Mouse (Mus musculus) heart, adult 8-10 months (tissue): ENCODE data around the gene Esr2. TPM values are rescaled to one million over a fixed set of nuclear protein-coding genes. Genes with fewer than 3 reads are reported as not detected.
A peak's percentile ranks its signal among the peaks of the same experiment; 100 is the strongest.
"Not testable (repeated sequence)": the region's sequence is repeated elsewhere in the genome, so short reads cannot be mapped to it uniquely, and the experiment has no call there.

Source experiments
- DNase-seq: peaks from one replicate; pipeline ENCODE4 v3.0.0; 2022; ENCODE audit warnings: low spot score
- total RNA-seq, 4 experiments: library from RNA; stranded (reverse); gene quantifications; 2 replicates each; pipeline ENCODE4 v1.2.4; 2022

The Esr2 gene
- total RNA-seq, 4 experiments from 2014 or later = not detected

DNA sequence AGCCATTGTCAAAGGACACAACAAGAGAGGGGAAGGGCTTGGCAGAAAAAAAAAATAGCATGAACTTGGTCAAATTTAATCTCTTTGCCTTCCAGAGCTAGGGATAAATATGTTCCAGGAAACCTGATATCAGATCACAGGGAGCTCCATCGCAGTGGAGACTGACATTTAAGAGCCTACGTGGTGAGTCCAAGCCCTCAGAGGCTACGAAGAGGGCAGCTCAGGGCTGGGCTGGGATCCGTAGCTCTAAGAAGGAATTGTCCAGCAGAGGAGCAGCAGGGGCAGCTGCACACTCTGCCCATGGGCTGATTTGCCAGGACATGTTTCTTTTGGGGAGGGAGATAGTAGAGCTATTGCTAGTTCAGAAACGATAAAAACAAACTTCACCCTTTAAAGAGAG, 11.4 kb downstream of the Esr2 start:
- DNase-seq = no peak

DNA sequence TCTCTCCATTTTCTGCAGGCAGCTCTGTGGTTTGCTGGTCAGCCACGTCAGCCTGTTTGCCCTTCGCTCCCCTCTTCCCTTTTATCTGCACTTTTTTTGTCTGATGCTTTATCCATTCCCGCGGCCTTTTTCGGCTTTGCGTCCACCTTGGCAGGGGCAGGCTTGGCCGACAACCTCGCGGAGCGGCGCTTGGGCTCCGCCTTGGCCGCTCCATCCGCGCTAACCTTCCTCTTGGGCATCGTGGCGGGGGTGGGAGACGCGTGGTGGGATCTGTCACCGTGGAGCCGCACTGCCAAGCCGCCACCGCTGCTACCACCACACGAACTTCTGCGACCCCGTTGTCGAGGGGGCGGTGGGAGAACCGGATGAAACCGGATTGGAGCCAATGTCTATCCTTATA, 24.7 kb downstream of the Esr2 start:
- not testable (repeated sequence) for DNase-seq

DNA sequence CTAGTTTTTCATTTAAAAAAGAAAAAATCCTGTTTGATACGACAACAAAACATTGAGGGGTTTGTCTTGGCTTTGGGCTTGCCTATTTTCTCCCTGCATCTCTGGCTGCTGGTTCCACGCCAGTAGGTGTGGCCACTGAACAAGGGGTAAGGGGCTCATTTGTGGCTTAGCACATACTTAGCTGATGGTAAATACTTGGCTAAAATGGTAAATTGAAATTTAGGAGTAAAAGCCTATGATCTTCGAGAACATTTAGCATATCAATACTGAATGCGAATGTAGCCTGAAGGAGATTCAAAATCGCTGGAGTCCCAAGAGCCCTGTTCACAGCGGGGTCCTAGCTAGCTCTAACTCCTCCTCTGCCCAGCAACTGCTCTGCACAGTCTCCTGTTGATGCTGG, 40.4 kb downstream of the Esr2 start:
- no peak for DNase-seq

DNA sequence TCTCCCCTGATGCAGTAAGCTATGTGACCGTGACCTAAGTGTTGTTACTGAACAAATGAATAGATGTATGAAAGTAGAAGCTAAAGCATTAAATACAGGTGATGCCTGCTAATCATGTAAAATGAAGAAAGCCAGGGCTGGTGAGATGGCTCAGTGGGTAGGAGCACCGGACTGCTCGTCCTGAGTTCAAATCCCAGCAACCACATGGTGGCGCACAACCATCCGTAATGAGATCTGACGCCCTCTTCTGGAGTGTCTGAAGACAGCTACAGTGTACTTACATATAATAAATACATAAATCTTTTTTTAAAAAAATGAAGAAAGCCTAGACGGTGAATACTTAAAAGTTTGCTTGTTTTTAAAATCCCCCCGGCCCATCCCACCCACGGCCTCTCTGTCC, 44.0 kb downstream of the Esr2 start:
- not testable (repeated sequence) for DNase-seq

DNA sequence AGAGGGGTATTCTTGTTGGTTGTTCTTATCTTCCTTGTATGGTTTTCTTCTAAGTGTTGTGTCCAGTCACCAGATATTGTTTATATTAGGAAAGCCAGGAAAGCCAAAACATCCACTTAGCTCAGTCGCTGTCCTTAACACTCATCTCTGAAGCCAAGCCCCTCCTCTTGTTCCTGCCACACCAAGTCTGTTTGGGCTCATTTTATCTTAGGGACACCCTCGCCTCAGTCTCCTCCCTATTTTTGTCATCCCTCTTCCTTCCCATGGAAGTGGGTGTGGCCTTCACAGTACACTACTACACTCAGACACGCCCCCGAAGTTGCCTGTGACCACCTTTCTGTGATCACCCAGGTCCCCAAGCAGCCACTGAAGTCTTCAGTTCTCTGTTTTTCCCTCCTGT, 44.5 kb downstream of the Esr2 start:
- no peak for DNase-seq

DNA sequence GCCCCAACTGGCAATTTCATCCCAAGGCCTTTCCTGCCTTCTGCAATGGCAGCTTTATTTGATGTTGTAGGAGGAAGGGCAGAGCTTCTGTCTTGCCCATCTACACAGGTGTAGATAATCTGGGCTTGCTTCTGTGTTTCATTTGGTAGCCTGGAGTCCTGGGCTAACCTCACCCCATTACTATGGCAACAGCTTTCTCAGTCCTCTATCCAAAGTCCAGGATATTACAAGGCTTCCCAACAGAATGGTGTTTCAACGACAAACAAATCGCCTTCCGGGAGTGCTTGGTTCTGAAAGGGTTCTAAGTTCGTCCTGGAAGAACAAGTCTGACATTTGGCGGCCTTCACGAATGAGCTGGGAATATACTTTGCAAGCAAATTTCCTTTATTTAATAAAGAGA, 46.2 kb downstream of the Esr2 start:
- DNase-seq = no peak

DNA sequence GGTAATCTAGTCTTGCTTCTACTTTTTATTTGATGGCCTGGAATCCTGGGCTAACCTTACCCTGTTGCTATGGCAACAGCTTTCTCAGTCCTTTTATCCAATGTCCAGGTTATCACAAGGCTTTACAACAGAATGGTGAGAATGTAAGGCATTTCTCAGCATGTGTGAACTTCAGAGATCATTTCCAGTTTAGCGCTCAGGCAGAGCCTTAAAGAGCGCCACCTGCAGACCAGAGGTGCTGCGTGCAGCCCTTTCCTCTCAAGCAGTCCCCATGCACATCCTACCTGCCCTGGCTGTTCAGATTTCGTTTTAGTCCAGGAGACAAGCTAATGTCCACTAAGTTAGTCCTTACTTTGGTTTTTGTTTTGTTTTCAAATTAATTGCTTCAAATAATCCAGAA, 46.8 kb downstream of the Esr2 start:
- DNase-seq = no peak

DNA sequence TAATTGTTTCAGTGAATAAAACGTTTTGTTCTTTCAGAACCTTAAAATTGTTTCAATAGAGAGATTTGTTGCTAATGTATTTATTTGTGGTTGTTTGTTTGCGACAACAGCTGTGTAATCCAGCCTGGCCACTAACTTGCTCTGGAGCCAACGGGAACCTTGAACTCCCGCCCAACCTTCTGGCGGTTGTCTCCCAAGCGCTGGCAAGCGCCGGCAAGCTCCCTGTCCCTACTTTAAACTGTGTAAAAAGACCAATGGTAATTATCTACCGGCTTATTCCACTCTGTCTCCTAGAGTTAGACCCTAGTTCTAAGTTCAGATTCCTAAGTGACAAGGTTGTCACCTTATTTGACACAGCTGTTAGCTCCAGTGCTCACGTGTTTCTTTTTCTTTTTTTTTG, 48.2 kb downstream of the Esr2 start:
- DNase-seq = no peak

DNA sequence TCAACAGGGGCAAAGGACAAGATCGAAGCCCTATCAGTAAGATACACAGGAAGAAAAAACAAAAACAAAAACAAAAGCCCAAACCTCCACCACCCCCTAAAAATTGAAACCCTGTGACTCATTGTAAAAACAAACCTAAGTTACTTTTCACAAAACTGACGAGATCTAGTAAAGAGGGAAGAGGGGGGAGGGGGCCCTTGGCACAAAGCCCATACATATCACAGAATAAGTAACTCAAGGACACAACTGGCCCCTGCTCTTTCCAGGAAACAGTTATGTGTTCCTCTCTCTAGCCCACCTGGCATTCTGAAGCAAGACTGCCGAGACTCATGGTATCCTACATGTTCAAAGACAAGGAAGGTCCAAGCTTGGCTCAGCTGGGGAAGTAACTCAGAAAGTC, 48.8 kb downstream of the Esr2 start:
- no peak for DNase-seq

DNA sequence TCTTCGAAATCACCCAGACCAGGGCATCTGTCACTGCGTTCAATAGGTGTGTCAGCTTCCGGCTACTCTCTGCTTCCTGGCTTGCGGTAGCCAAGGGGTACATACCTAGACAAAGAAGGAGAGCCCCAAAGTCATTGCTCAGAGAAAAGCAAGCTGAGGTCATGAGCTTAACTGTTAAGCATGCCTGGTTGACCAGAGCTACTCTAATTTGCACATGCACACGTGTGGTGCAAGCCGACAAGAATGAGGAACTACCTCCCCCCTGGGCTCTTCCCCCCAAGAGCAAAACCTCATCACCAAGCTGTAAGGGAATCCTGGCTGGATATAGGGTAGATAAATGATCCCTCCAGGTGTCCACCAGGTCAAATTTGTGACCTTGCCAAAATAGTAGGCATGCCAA, 53.8 kb downstream of the Esr2 start:
- DNase-seq = no peak

DNA sequence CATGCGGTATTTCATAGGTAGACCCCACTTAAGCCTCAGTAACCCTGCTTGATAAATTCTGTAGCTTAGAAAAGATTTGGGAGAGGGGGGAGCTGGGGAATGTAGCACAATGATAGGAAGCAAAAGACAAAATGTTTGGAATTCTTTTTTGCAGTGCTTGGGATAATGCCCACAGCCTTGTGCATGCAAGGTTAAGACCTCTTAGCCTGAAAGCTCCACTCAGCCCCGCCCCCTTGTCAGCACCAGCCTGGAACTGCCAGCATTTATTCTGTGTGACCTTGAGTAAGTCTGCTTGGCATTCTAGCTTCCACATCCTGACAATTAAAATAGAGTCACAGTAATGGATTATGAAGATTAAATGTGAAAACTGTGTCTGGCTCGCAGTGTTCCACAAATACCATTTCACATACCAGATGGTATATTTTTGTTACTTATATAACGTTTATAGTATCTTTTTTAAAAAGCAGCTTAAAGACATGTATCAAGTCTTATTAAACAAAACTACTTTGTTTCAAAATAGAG, 59.4 kb downstream of the Esr2 start:
- peak; percentile 35 for DNase-seq

DNA sequence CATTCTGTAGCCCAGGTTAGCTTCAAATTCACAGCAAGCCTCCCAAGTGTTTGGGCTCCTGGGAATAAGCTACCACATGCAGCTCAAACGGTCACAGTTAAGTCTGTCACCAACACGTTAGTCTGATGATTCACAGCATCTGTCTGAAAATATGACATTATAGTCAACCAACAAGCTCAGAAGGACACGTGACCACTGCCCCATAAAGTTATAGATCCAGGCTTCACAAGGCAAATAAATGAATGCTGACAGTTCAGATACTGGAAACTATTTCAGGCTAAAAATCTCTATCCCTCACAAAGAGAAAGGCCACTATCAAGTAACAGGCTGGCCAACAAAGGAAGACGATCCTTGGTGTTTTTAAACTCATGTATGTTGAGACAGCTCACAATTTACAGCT, 60.5 kb downstream of the Esr2 start:
- no peak for DNase-seq

DNA sequence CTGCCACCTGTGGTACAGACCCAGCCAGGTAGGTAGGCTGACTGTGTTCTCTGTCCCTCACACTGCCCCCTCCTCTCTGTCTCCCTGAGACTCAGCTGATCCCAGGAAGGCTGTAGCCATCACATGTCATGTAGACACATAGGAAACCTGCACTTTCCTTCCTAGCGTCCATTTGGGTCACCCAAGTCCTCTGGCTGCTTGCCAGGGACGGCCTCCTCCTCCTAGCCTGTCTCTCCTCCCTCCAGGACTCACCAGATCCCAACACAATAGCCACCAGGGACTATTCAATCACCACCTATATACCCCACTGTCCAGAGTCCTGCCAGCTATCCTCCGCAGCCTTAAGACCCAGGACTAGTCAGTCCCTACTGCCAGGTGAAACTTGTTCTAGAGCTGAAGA, 66.0 kb downstream of the Esr2 start:
- DNase-seq = no peak

DNA sequence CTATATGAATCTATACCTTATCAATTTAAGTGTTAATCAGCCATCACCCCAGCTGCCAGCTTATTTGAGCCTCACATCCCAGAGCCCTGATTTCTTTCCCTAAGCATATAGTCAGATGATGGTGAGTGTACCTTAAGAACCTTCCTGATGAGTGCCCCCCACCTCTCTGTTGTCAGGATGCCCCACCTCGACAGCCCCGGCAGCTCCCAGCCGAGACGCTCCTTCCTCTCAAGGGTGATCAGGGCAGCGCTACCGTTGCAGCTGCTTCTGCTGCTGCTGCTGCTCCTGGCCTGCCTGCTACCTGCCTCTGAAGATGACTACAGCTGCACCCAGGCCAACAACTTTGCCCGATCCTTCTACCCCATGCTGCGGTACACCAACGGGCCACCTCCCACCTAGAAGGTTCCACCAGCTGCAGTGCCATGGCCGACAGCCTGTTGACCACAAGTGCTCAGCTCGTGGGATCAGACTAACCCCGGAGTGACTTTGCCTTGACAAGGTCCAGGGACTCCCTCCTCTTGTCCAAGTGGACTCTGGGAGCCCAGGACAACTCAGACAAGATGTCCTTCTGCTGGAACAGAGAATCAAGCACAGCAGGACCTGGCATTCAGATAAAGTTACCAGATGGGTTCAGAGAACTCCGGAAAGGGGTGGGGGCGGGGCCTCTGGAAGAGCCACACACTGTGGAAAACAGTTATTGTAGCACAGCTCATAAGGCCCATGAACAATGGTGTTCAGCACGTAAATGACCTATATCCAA, 67.2 kb downstream of the Esr2 start:
- DNase-seq = no peak

DNA sequence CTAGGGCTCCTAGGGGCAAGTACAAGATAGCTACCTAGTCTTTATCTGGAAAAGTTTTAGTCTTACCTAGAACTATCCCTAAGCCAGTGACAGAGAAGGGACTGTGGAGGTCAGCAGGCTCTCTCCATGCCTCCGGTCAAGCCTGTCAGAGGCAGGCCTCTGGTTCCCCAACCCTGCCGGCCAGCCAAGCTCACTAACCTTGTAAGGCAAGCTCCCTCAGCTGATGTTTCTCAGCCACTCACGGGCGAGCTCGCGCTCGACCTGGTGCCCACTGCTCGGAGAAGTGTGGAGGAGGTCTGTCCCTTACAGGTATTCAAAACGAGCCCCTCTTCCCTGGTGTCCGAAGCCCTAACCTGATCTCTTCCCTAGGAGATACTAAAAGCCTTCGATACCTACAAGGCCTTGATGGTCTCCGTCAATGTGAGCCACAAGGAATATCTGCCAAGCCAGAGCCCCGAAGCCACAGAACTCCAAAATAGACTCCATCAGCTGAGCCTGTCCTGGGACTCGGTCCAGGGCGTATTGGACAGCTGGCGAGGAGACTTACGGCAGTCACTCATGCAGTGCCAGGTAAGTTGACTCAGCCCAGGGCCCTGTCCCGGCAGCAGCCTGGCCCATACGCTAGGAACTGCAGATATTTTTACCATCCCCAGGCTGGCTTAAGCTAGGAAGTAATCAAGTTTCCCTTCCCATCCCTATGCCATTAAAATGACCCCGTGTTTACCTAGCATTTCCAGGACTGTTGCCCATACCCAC, 72.3 kb downstream of the Esr2 start:
- peak; percentile 75 for DNase-seq

DNA sequence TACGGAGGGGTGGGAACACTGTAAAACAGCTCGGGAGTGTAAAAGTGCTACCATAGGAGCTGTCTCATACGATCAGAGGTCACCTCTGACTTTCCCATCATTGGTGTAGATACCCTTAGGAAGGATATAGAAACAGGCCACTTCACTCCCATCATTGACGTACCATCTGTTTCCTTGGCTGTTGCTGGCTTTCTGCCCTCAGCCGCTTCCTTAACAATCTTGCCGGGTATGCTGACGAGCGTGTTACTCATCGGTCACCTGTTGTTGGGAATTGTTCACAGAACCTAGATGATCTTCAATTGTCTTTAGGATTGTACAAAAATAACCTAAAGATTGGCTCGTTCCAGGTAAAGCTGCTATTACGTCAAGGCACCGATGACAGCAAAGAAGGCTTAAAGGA, 74.4 kb downstream of the Esr2 start:
- DNase-seq = no peak

DNA sequence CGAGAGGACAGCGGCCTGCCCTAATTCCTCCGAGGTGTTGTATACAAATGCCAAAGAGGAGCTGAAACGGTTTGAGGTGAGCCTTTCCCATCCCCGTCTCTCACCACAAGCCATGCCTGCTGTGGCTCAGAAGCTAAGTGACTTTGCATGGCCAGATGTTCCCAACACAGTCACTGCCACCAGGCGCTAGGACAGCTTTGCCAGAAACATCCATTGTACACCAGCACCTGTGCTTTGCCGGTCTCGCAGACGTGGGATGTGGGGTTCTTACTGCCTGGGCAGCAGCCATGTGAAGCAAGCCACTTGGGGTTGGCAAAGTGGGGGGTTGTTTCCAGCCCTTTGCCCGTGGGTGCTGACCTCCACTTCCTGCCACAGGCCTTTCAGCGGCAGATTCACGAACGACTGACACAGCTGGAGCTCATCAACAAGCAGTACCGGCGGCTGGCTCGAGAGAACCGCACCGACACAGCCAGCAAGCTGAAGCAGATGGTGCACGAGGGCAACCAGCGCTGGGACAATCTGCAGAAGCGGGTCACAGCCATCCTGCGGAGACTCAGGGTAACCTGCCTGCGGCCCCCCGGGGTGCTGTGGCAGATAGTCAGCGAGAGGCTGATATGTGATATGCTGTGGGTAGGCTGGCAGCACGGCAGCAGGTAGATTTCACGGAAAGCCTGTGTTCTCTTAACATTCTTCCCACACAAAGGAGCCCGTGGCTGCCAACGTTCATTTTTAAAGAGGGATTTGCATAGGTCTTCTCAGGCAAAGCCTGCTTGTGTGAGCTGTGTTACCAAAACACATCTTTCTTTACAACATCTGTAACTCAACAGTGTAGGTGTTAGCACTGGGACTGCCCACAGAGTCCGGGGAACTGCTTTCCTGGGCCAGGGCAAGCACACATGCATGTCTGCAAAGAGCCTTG, 81.7 kb downstream of the Esr2 start:
- DNase-seq = no peak

DNA sequence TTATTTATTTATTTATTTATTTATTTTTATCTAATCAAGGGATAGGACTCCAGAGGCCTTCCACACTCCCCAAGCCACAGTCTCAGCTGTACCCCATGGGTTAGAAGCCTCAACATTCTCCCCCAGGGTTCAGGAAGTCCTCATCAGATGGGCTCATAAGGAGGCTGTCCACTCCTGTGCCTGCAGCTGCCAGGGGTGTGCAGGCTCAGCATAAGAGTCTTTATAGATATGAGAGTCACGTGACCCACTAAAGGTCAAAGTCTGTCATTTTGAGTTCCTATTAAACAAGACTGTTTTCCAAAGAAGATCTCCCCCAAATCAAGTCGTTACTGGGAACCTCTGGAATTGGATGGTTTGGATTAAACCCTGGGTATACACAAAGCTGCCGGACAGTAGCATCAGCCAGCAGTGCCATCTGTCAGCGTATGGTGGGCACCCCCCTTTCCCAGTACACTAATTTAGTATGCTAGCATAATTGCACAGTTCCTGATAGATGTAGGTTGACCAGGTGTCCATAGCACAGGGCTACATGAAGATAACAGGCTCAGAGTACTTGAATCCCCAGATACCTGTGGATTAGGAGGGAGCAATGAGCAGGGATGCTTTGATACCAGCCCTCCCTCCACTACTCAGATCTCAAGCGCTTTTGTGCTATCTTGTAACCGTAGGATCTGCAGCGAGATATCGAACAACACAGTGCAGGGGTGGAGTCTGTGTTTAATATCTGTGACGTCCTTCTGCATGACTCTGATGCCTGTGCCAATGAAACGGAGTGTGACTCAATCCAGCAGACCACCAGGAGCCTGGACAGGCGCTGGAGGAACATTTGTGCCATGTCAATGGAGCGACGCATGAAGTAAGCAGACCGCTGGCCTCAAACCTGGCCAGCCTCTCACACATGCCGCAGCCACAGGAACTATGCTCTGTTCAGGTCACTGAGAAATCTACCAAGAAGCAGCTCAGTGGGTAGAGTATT, 83.2 kb downstream of the Esr2 start:
- no peak for DNase-seq

DNA sequence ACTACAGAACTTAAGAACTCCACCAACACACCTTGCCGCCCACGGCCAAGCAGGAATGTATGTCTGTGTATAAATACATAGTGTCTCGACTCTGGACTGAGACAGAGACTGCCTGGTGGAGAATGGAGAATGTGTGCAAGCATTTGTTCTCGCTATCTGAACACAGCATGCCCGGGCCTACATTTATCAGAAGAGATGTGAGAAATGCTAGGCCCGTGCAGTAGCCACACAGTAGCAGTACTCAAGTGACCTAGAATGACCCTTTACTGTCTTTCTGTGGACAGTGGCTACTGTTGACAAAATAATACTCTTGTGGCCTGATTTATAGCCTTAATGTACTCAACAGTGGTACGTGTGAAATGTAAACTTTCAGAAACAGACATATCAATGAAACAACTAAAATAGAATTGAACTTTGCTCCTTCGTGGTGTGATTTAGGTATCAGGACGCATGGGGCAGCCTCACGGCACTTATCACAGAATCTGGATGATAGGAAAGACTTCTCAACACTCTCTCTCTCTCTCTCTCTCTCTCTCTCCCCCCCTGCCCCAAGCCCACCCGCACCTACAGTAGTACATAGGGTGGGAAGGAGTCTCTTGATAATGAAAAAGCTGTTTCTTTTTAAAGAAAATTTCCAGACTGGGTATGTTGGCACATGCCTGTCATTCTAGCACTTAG, 84.1 kb downstream of the Esr2 start:
- no peak for DNase-seq

DNA sequence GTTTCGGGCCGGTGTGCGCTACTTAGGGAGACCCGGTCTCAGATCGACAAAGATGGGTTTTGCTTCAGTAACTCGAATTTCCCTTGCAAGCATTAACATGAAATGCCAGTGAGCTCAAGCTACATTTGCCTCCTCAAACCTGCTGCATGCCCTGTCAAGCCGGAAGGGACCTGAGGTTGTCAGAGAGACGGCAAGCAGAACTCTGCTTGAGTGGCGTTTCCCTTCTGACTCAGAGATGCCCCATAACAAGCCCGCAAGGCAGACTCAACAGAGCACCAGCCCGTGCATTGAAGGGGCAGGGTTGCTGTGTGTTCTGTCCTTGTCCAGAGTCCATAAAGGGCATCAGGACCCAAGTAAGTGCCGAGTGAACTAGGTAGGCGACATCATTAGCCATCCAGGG, 90.0 kb downstream of the Esr2 start:
- DNase-seq = no peak
